Mouse (Mus musculus) erythroid progenitor cell, adult 5-6 weeks (primary cell): ENCODE results near the gene Usp13. TPM values are rescaled to one million over a fixed set of nuclear protein-coding genes. Genes with fewer than 3 reads are reported as not detected.

Source experiments
- ATAC-seq: replicated peaks from 2 replicates; pipeline ENCODE4 v1.8.0; 2016; ENCODE audit warnings: moderate number of reproducible peaks, mild to moderate bottlenecking, moderate TSS enrichment, inconsistent platforms; ENCODE audit not compliant: poor library complexity, low FRiP score, severe bottlenecking
- total RNA-seq, 2 experiments: library from RNA; stranded (forward) in 1 of 2; stranded (reverse) in 1 of 2; fragments of 150-400 nt in 1 of 2; fragments of 186-747, 209-891 nt in 1 of 2; gene quantifications; 2 replicates each; pipeline versions ENCODE4 v1.2.3 to v1.2.4; 2015 to 2017; ENCODE audit warnings: low replicate concordance in 2 of 2

Gene Usp13
- total RNA-seq, 2 experiments from 2014 or later: not detected

GRCm38 (mm10) chr3:32910071-32910551, 92.8 kb downstream of the Usp13 start:
- no peak for ATAC-seq

DNA sequence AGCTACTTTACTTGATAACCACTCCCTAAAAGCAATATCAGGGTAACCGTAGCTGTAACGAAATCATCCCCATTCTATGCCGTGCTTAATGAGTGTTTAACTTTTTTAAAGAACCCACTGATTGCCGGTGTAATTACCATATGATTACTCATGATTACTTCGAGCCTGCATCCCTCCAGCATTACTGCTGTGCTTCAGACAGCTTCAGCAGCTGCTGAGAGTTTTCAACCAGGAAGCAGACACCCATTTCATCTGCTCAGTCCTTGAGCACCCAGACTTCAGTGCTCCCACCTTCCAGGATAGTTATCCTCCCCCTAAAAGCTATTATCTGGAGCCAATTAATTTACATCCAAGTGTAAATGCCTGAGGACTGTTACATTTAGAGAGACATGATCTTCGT, 106.8 kb downstream of the Usp13 start:
- no peak for ATAC-seq

GRCm38 (mm10) chr3:32939802-32940501, 122.6 kb downstream of the Usp13 start:
- no peak for ATAC-seq

GRCm38 (mm10) chr3:32947486-32947885, 130.1 kb downstream of the Usp13 start:
- no peak for ATAC-seq

- no peak for ATAC-seq
Measured at GRCm38 (mm10) chr3:32951382-32951781, 134.0 kb downstream of the Usp13 start.

DNA sequence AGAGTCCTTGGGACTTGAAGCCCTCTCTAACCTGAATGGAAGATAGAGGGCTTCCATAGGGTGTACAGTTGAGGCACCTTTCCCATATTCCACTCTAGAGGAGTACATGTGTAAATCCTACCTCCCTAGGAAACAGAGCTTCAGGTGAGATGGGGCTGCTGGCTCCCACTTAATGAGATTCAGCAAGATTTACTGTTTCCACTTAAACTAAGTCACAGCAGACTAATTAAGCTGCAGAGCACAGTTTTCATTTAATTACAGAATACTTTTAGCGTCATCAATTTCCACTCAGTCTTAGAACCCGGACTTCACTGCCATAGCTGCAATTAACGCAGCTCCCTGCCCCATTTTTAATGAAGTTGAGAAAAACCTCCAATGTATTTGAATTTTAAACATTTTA, 144.1 kb downstream of the Usp13 start:
- no peak for ATAC-seq

- ATAC-seq: no peak
Measured at GRCm38 (mm10) chr3:32965528-32965927, 148.2 kb downstream of the Usp13 start.

DNA sequence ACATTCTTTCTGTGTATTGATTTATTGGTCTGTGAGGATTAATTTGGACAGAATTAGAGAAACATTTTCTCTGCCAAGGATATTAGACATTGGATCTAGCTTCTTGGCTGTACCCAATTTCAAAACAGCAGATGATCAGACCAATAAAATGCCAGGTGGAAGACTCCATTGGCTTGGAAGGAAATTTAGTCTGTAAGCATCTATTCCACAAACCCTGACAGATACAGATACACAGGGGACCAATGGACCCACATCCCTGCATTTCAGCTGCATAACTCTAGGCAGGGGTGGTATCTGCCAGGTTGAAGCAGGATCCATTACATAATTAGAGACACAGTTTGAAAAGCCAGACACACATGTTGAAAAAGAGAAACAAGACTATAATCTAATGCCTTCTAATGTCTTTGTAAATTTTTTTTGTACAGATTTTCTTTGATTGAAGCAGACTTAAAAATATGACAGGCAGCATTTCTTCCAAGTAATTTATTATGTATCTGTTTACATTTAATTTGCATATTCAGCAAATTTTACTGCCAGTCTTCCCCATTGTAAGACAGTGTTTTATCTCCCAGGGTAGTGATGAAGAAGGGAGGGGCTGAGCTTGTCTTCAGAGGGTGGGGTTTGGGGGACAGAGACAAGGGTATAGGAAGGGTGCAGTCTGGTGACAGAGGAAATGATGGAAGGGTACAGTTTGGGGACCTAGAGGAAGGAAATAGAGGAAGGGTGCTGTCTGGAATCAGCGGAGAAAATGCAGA, 151.5 kb downstream of the Usp13 start:
- no peak for ATAC-seq

DNA sequence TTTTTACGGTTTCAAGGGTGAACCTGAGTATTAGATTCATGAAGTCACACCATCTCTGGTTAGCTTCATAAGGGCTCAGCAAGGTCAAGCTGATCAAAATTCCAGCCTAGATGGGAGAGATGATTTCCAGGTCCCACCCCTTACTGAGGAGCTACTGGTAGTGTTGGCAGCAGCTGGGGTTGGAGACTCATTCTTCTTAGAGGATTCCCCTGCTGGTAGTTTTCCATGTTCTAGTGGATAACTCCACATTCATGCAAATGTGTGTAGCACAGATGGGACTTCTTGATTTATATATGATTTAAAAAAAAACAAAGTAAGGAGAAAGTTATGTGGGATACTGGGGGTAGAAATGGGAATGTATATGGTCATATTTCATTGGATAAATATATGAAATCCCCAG, 152.9 kb downstream of the Usp13 start:
- ATAC-seq: no peak

- no peak for ATAC-seq
Measured at GRCm38 (mm10) chr3:32979238-32979637, 161.9 kb downstream of the Usp13 start.

GRCm38 (mm10) chr3:32979981-32980380, 162.6 kb downstream of the Usp13 start:
- ATAC-seq: no peak

GRCm38 (mm10) chr3:32985141-32985540, 167.8 kb downstream of the Usp13 start:
- ATAC-seq: no peak

Other genes starting within 250 kb of the Usp13 start
- gene Gnb4, start 201.0 kb upstream of the Usp13 start, total RNA-seq (2015; ENCODE audit: low replicate concordance): 0.36 and 2.1 TPM in 2 replicates
- gene Gnb4, start 201.0 kb upstream of the Usp13 start, total RNA-seq (2017; ENCODE audit: low replicate concordance): 4.9 TPM in 1 of 2 replicates, not detected in the other
- gene Actl6a, start 111.2 kb upstream of the Usp13 start, total RNA-seq (2015; ENCODE audit: low replicate concordance): 60.9 and 108 TPM in 2 replicates
- gene Actl6a, start 111.2 kb upstream of the Usp13 start, total RNA-seq (2017; ENCODE audit: low replicate concordance): 70.5 and 72.5 TPM in 2 replicates
- gene Ndufb5, start 80.6 kb upstream of the Usp13 start, total RNA-seq (2015; ENCODE audit: low replicate concordance): 51.5 and 62.0 TPM in 2 replicates
- gene Ndufb5, start 80.6 kb upstream of the Usp13 start, total RNA-seq (2017; ENCODE audit: low replicate concordance): 27.5 and 29.4 TPM in 2 replicates
- gene Mrpl47, start 79.9 kb upstream of the Usp13 start, total RNA-seq (2015; ENCODE audit: low replicate concordance): 4.6 and 12.6 TPM in 2 replicates
- 1.1 and 4.7 TPM in 2 replicates for gene Mrpl47, start 79.9 kb upstream of the Usp13 start, total RNA-seq (2017; ENCODE audit: low replicate concordance)